Mouse (Mus musculus): Measurements from ENCODE around the gene Pcsk5. TPM values are rescaled to one million over a fixed set of nuclear protein-coding genes. Genes with fewer than 3 reads are reported as not detected.

Pcsk5 gene
- polyA plus RNA-seq, 1 experiment from 2014 or later: 24.0 TPM

- Histone ChIP-seq H3K9me3 (ENCODE audit: control insufficient read depth, low read length) (no peaks in the 10 kb centered on the region), H3K27ac (replicated peaks; ENCODE audit: low read depth, low read length) (no peak overlapping the region), H3K36me3 (ENCODE audit: control insufficient read depth, insufficient read depth, low read length) (0 out of 2 replicates have a peak, but pooled peaks cover 23% of the 10 kb centered on the region), H3K4me3 (ENCODE audit: low read depth, low read length) (no peak overlapping the region), H3K4me1 (ENCODE audit: control insufficient read depth, insufficient read depth, low read length) (no peaks in the 10 kb centered on the region), H3K4me2 (ENCODE audit: low read depth, low read length) (no peak overlapping the region), H3K27me3 (replicated peaks; ENCODE audit: control insufficient read depth, insufficient read depth, low read length) (no peaks in the 10 kb centered on the region), H3K9ac (ENCODE audit: low read depth, low read length) (no peak overlapping the region)
- DNase-seq (ENCODE audit: low spot score) (no peak), ATAC-seq (ENCODE audit: low read depth) (no peak)
- WGBS: 83% methylated on average over 4 of the region's 4 CpGs
Observed at GRCm38 (mm10) chr19:17566097-17566496, 271.3 kb downstream of the Pcsk5 start.

GRCm38 (mm10) chr19:17558764-17559163, 278.7 kb downstream of the Pcsk5 start:
- H3K27ac ChIP-seq (replicated peaks; ENCODE audit: low read depth, low read length): no peak overlapping the region
- no peak overlapping the region for H3K4me2 ChIP-seq (ENCODE audit: low read depth, low read length)
- no peaks in the 10 kb centered on the region for H3K27me3 ChIP-seq (replicated peaks; ENCODE audit: control insufficient read depth, insufficient read depth, low read length)
- 0 out of 2 replicates have a peak, but pooled peaks cover 5% of the 10 kb centered on the region for H3K36me3 ChIP-seq (ENCODE audit: control insufficient read depth, insufficient read depth, low read length)
- no peaks in the 10 kb centered on the region for H3K9me3 ChIP-seq (ENCODE audit: control insufficient read depth, low read length)
- no peak for DNase-seq (ENCODE audit: low spot score)
- H3K4me3 ChIP-seq (ENCODE audit: low read depth, low read length): no peak overlapping the region
- H3K4me1 ChIP-seq (ENCODE audit: control insufficient read depth, insufficient read depth, low read length): no peaks in the 10 kb centered on the region
- no peak overlapping the region for H3K9ac ChIP-seq (ENCODE audit: low read depth, low read length)
- no peak for ATAC-seq (ENCODE audit: low read depth)
- 62% methylated on average over 2 of the region's 2 CpGs for WGBS

GRCm38 (mm10) chr19:17555159-17555558, 282.3 kb downstream of the Pcsk5 start:
- Histone ChIP-seq H3K4me3 (ENCODE audit: low read depth, low read length) (no peak overlapping the region), H3K27me3 (replicated peaks; ENCODE audit: control insufficient read depth, insufficient read depth, low read length) (no peaks in the 10 kb centered on the region), H3K4me2 (ENCODE audit: low read depth, low read length) (no peak overlapping the region), H3K27ac (replicated peaks; ENCODE audit: low read depth, low read length) (no peak overlapping the region), H3K36me3 (ENCODE audit: control insufficient read depth, insufficient read depth, low read length) (no peaks in the 10 kb centered on the region), H3K9ac (ENCODE audit: low read depth, low read length) (no peak overlapping the region), H3K9me3 (ENCODE audit: control insufficient read depth, low read length) (no peaks in the 10 kb centered on the region), H3K4me1 (ENCODE audit: control insufficient read depth, insufficient read depth, low read length) (no peaks in the 10 kb centered on the region)
- ATAC-seq (ENCODE audit: low read depth) (no peak), DNase-seq (ENCODE audit: low spot score) (no peak)
- WGBS: 85% methylated on average over 7 of the region's 7 CpGs

DNA sequence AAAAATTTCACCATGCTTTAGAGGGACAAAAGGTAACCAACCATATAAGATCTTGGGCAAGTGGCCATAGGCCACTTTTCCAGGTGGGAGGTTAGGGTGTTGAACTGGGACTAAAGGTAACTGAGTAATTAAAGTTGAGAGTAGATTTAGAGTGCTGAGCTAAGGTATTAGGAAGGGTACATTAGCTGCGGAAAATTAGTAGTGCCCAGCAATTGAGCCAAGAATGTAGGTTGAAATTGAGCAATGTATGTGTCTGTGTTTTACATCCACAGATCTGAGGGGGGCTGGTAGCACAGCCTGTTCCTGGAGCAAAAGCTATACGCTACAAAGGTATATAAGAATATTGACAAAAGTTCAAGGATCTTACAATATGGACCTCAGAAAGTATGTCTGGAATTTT, 282.9 kb downstream of the Pcsk5 start:
- no peaks in the 10 kb centered on the region for H3K9me3 ChIP-seq (ENCODE audit: control insufficient read depth, low read length)

GRCm38 (mm10) chr19:17553396-17554100, 283.9 kb downstream of the Pcsk5 start:
- H3K36me3 ChIP-seq (ENCODE audit: control insufficient read depth, insufficient read depth, low read length): no peaks in the 10 kb centered on the region
- H3K4me3 ChIP-seq (ENCODE audit: low read depth, low read length): no peak overlapping the region
- ATAC-seq (ENCODE audit: low read depth): no peak
- H3K4me2 ChIP-seq (ENCODE audit: low read depth, low read length): no peak overlapping the region
- H3K27me3 ChIP-seq (replicated peaks; ENCODE audit: control insufficient read depth, insufficient read depth, low read length): no peaks in the 10 kb centered on the region
- no peaks in the 10 kb centered on the region for H3K9me3 ChIP-seq (ENCODE audit: control insufficient read depth, low read length)
- DNase-seq (ENCODE audit: low spot score): no peak
- H3K27ac ChIP-seq (replicated peaks; ENCODE audit: low read depth, low read length): no peak overlapping the region
- H3K9ac ChIP-seq (ENCODE audit: low read depth, low read length): no peak overlapping the region
- H3K4me1 ChIP-seq (ENCODE audit: control insufficient read depth, insufficient read depth, low read length): no peaks in the 10 kb centered on the region

More for the DNA sequence above, 282.9 kb downstream of the Pcsk5 start:
- no peak overlapping the region for H3K9ac ChIP-seq (ENCODE audit: low read depth, low read length)
- H3K27me3 ChIP-seq (replicated peaks; ENCODE audit: control insufficient read depth, insufficient read depth, low read length): no peaks in the 10 kb centered on the region
- H3K4me3 ChIP-seq (ENCODE audit: low read depth, low read length): no peak overlapping the region
- H3K27ac ChIP-seq (replicated peaks; ENCODE audit: low read depth, low read length): no peak overlapping the region
- H3K36me3 ChIP-seq (ENCODE audit: control insufficient read depth, insufficient read depth, low read length): no peaks in the 10 kb centered on the region
- no peak overlapping the region for H3K4me2 ChIP-seq (ENCODE audit: low read depth, low read length)
- ATAC-seq (ENCODE audit: low read depth) (no peak), DNase-seq (ENCODE audit: low spot score) (no peak)
- H3K4me1 ChIP-seq (ENCODE audit: control insufficient read depth, insufficient read depth, low read length): no peaks in the 10 kb centered on the region
- WGBS: 81% methylated on average over 2 of the region's 2 CpGs

GRCm38 (mm10) chr19:17528746-17529532, 308.5 kb downstream of the Pcsk5 start:
- Histone ChIP-seq H3K9ac (ENCODE audit: low read depth, low read length) (no peak overlapping the region), H3K36me3 (ENCODE audit: control insufficient read depth, insufficient read depth, low read length) (no peaks in the 10 kb centered on the region), H3K27ac (replicated peaks; ENCODE audit: low read depth, low read length) (no peak overlapping the region), H3K27me3 (replicated peaks; ENCODE audit: control insufficient read depth, insufficient read depth, low read length) (no peaks in the 10 kb centered on the region), H3K4me3 (ENCODE audit: low read depth, low read length) (no peak overlapping the region), H3K4me2 (ENCODE audit: low read depth, low read length) (no peak overlapping the region), H3K4me1 (ENCODE audit: control insufficient read depth, insufficient read depth, low read length) (no peaks in the 10 kb centered on the region), H3K9me3 (ENCODE audit: control insufficient read depth, low read length) (no peaks in the 10 kb centered on the region)
- no peak for ATAC-seq (ENCODE audit: low read depth)
- no peak for DNase-seq (ENCODE audit: low spot score)
- 80% methylated on average over 4 of the region's 4 CpGs for WGBS

GRCm38 (mm10) chr19:17525558-17525957, 311.9 kb downstream of the Pcsk5 start:
- no peaks in the 10 kb centered on the region for H3K9me3 ChIP-seq (ENCODE audit: control insufficient read depth, low read length)
- DNase-seq (ENCODE audit: low spot score) (no peak), ATAC-seq (ENCODE audit: low read depth) (no peak)
- WGBS: 53% methylated on average over 1 of the region's 1 CpGs
- H3K27ac ChIP-seq (replicated peaks; ENCODE audit: low read depth, low read length): no peak overlapping the region
- H3K4me2 ChIP-seq (ENCODE audit: low read depth, low read length): no peak overlapping the region
- H3K27me3 ChIP-seq (replicated peaks; ENCODE audit: control insufficient read depth, insufficient read depth, low read length): no peaks in the 10 kb centered on the region
- H3K36me3 ChIP-seq (ENCODE audit: control insufficient read depth, insufficient read depth, low read length): no peaks in the 10 kb centered on the region
- H3K9ac ChIP-seq (ENCODE audit: low read depth, low read length): no peak overlapping the region
- no peak overlapping the region for H3K4me3 ChIP-seq (ENCODE audit: low read depth, low read length)
- H3K4me1 ChIP-seq (ENCODE audit: control insufficient read depth, insufficient read depth, low read length): no peaks in the 10 kb centered on the region

GRCm38 (mm10) chr19:17514456-17514855, 323.0 kb downstream of the Pcsk5 start:
- H3K36me3 ChIP-seq (ENCODE audit: control insufficient read depth, insufficient read depth, low read length): no peaks in the 10 kb centered on the region
- no peaks in the 10 kb centered on the region for H3K4me1 ChIP-seq (ENCODE audit: control insufficient read depth, insufficient read depth, low read length)
- ATAC-seq (ENCODE audit: low read depth) (no peak), DNase-seq (ENCODE audit: low spot score) (no peak)
- no peaks in the 10 kb centered on the region for H3K27me3 ChIP-seq (replicated peaks; ENCODE audit: control insufficient read depth, insufficient read depth, low read length)
- WGBS: 47% methylated on average over 3 of the region's 3 CpGs
- H3K27ac ChIP-seq (replicated peaks; ENCODE audit: low read depth, low read length): no peak overlapping the region
- H3K4me3 ChIP-seq (ENCODE audit: low read depth, low read length): no peak overlapping the region
- H3K9ac ChIP-seq (ENCODE audit: low read depth, low read length): no peak overlapping the region
- H3K9me3 ChIP-seq (ENCODE audit: control insufficient read depth, low read length): no peaks in the 10 kb centered on the region
- H3K4me2 ChIP-seq (ENCODE audit: low read depth, low read length): no peak overlapping the region
